Mouse (Mus musculus) lung, embryonic 15.5 days (tissue): Measurements from ENCODE around the gene Art5. TPM values are rescaled to one million over a fixed set of nuclear protein-coding genes. Genes with fewer than 3 reads are reported as not detected.

Source experiments
- ATAC-seq: fragments of 200-750 bp; cut with Nextera tagmentation; 2 replicates; pipeline ENCODE4 v1.8.0; 2017; ENCODE audit warnings: moderate number of reproducible peaks, borderline replicate concordance; ENCODE audit not compliant: low FRiP score, low TSS enrichment; ENCODE audit errors: extremely low read depth
- H3K27ac ChIP-seq: fragments of 300-500 bp; sonication (generic); 2 replicates; pipeline ENCODE4 v1.5.1; 2015; ENCODE audit warnings: moderate library complexity, mild to moderate bottlenecking, inconsistent platforms
- H3K27me3 ChIP-seq: fragments of 300-500 bp; sonication (generic); 2 replicates; pipeline ENCODE4 v1.6.1; 2015; ENCODE audit warnings: inconsistent platforms
- H3K36me3 ChIP-seq: fragments of 300-500 bp; sonication (generic); 2 replicates; pipeline ENCODE4 v1.6.1; 2015; ENCODE audit warnings: inconsistent platforms
- H3K4me1 ChIP-seq: fragments of 300-500 bp; sonication (generic); 2 replicates; pipeline ENCODE4 v1.6.1; 2015; ENCODE audit warnings: inconsistent platforms
- H3K4me2 ChIP-seq: fragments of 300-500 bp; sonication (generic); 2 replicates; pipeline ENCODE4 v1.6.1; 2015; ENCODE audit warnings: inconsistent platforms, mild to moderate bottlenecking, moderate library complexity
- H3K4me3 ChIP-seq: fragments of 300-500 bp; sonication (generic); 2 replicates; pipeline ENCODE4 v1.5.1; 2015; ENCODE audit warnings: mild to moderate bottlenecking, inconsistent platforms
- H3K9ac ChIP-seq: fragments of 300-500 bp; sonication (generic); 2 replicates; pipeline ENCODE4 v1.6.1; 2015; ENCODE audit warnings: inconsistent platforms
- H3K9me3 ChIP-seq: fragments of 300-500 bp; sonication (generic); 2 replicates; pipeline ENCODE4 v1.6.1; 2016; ENCODE audit warnings: inconsistent platforms
- WGBS: fragments of 180-500 bp; shearing (Covaris S2); methylation state at CpG from one replicate; pipeline ENCODE4 v1.1.7; 2015; 5-methylcytosine and 5-hydroxymethylcytosine counted together
- polyA plus RNA-seq: library from polyadenylated mRNA; unstranded; fragments of >200 nt; fragmentation: Nextera tagmentation; extraction: Ambion mirVana; gene quantifications from 2 replicates; pipeline ENCODE4 v1.2.1, GENCODE M21; 2015

The Art5 gene
- polyA plus RNA-seq: 1.4 and 1.5 TPM in 2 replicates

DNA sequence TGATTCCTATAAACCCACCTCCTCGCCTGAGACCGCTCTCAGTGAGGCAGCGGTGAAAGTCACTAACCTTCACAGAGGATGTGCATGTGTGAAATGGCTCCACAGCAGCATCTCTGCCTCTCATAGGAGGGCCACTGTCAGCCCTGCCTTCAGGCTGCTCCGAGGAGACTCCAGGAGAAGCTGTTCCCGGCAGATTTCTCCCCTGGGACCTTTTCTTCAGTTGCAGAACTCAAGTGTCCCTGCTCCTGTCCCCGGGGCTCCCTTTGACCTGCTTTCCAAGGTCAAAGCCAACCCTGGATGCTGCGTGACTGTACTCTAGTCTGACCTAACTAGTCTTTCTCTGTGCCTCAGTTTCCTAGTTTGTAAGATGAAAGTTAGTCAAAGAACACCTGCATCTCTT, at the start of gene Art5:
Gene Art5 (minus strand): TSS at position 319 of the 400 bp plus-strand sequence.
- no peak for ATAC-seq
- H3K4me1 ChIP-seq: peaks cover 9% of the 10 kb centered on the region
- no peak within 1 kb of the TSS for H3K4me2 ChIP-seq
- no peaks in the 10 kb centered on the region for H3K9me3 ChIP-seq
- WGBS: 69% methylated on average over 7 of the region's 7 CpGs
- H3K9ac ChIP-seq: no peak within 1 kb of the TSS
- H3K27me3 ChIP-seq: no peaks in the 10 kb centered on the region
- no peak within 1 kb of the TSS for H3K4me3 ChIP-seq
- no peak within 1 kb of the TSS for H3K27ac ChIP-seq
- H3K36me3 ChIP-seq: no peaks in the 10 kb centered on the region

DNA sequence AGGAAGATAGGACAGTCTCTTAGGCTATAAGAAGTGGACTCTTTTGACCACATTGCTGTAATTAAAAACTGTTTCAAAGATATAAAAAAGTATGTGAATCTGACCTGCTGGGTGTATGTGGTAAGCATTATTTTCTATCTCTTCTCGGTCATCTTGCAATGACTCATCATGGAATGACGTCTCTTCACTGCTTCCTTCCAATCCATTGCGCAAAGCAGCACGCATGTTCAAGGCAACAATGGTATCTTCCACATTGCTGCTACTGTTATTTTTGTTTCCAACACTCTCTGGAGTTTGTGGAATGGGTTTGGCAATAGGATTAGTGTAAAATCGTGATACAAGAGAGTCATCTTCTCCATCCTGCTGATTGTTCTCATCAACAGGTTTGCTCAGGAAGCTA, 44.4 kb upstream of the Art5 start:
- no peak overlapping the region for H3K4me2 ChIP-seq
- ATAC-seq: no peak
- H3K9ac ChIP-seq: no peak overlapping the region
- H3K27me3 ChIP-seq: no peaks in the 10 kb centered on the region
- no peak overlapping the region for H3K27ac ChIP-seq
- WGBS: 88% methylated on average over 5 of the region's 5 CpGs
- no peaks in the 10 kb centered on the region for H3K4me1 ChIP-seq
- peaks cover 62% of the 10 kb centered on the region for H3K36me3 ChIP-seq
- no peaks in the 10 kb centered on the region for H3K9me3 ChIP-seq
- no peak overlapping the region for H3K4me3 ChIP-seq

DNA sequence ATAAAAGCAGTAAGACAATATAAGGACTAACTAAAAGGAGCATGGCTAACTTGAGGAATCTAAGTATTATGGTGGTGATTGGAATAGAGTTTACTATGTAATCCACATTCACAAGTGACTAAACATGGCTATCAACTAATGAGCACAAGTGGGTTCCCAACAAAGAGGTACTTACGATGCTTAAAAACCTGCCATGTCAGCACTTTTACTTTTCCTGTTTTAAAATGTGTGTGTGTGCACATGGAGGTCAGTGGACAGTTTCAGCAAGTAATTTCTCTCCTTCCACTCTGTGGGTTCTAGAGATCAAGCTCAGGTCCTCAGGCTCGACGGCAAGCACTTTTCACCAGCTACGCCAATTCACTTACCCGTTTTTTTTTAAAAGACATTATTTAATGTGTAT, 28.6 kb upstream of the Art5 start:
- Histone ChIP-seq H3K36me3 (peaks cover 73% of the 10 kb centered on the region), H3K4me1 (no peaks in the 10 kb centered on the region), H3K4me2 (no peak overlapping the region), H3K27me3 (no peaks in the 10 kb centered on the region), H3K9ac (no peak overlapping the region), H3K9me3 (no peaks in the 10 kb centered on the region), H3K27ac (no peak overlapping the region), H3K4me3 (no peak overlapping the region)
- over 99% methylated on average over 5 of the region's 5 CpGs for WGBS
- ATAC-seq: no peak

DNA sequence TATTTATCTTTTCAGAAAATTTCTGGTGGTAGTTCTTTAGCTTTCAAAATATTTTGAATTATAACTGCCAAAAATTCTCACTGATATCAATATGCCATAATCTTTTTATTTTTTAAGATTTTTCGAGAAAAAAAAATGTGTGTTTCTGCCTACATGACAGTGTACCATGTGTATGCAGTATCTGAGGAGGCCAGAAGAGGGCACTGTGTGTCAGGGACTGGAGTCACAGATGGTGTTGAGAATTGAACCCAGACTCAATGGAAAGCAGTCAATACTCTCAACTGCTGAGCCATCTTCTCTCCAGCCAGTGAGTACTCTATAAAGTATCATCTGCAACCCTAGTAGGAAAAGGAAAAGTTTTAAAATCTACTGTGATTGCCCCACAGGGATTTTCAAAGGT, 28.2 kb upstream of the Art5 start:
- 89% methylated on average over 1 of the region's 1 CpGs for WGBS
- no peaks in the 10 kb centered on the region for H3K4me1 ChIP-seq
- no peak overlapping the region for H3K27ac ChIP-seq
- H3K9me3 ChIP-seq: no peaks in the 10 kb centered on the region
- no peak overlapping the region for H3K4me2 ChIP-seq
- ATAC-seq: no peak
- H3K36me3 ChIP-seq: peaks cover 75% of the 10 kb centered on the region
- no peak overlapping the region for H3K4me3 ChIP-seq
- no peak overlapping the region for H3K9ac ChIP-seq
- no peaks in the 10 kb centered on the region for H3K27me3 ChIP-seq

DNA sequence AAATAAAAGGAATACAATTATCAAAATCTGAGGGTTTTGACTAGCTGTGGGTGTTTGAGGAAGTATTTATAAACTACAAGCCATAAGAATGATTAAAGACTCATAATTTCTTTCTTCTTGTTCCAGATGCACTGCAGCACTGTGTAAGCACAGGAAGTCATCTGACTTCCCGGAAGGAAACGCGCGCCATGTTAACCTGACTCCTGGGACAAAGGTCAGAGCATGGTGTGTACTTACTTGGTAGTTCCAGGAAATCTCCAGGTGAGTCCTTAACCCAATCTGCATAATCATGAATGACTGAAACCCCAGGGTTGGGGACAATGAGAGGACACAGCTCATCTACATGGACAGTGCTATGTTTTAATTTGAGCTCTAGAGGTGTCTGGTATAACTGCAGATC, 23.1 kb upstream of the Art5 start:
- Histone ChIP-seq H3K27ac (no peak overlapping the region), H3K9me3 (no peaks in the 10 kb centered on the region), H3K4me2 (no peak overlapping the region), H3K4me3 (no peak overlapping the region), H3K36me3 (peaks cover 83% of the 10 kb centered on the region), H3K9ac (no peak overlapping the region), H3K4me1 (no peaks in the 10 kb centered on the region), H3K27me3 (no peaks in the 10 kb centered on the region)
- 54% methylated on average over 4 of the region's 4 CpGs for WGBS
- no peak for ATAC-seq

DNA sequence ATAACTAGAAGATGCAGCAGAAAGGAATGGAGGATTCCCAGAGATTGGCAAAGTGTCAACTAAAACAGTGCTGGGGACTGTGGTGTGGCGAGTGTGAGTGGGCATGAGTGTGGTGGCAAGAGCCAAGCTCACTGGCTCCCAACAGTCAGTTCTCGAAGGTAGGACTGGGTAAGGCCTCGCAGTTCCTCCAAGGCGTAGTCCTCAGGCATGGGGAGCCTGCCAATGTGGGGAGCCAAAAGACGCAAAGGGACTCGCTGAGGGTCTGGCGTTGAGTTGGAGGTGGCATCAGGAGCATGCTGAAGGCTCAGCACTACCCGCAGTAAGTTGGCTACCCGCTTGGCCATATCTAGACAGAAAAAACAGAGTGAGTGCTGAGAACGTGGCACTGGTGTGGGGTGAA, 11.0 kb upstream of the Art5 start:
- no peak overlapping the region for H3K9ac ChIP-seq
- H3K4me3 ChIP-seq: no peak overlapping the region
- H3K36me3 ChIP-seq: peaks cover 69% of the 10 kb centered on the region
- H3K4me1 ChIP-seq: no peaks in the 10 kb centered on the region
- 93% methylated on average over 10 of the region's 10 CpGs for WGBS
- H3K9me3 ChIP-seq: no peaks in the 10 kb centered on the region
- H3K27me3 ChIP-seq: no peaks in the 10 kb centered on the region
- no peak overlapping the region for H3K4me2 ChIP-seq
- no peak for ATAC-seq
- no peak overlapping the region for H3K27ac ChIP-seq

DNA sequence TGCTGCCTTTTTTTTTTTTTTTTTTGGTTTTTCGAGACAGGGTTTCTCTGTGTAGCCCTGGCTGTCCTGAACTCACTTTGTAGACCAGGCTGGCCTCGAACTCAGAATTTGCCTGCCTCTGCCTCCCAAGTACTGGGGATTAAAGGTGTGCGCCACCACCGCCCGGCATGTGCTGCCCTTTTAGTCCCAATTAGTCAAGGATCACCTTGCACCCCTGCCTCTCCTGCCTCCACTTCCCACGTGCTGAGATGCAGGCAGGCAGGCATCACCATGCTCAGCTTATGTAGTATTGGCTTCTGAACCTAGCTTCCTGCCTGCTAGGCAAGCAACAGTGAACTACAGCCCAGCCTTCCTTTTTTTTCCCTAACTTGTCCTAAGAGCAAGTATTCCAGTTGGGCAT, 8.1 kb upstream of the Art5 start:
- Histone ChIP-seq H3K27me3 (no peaks in the 10 kb centered on the region), H3K36me3 (peaks cover 39% of the 10 kb centered on the region), H3K4me1 (no peaks in the 10 kb centered on the region), H3K4me3 (no peak overlapping the region), H3K9me3 (no peaks in the 10 kb centered on the region), H3K27ac (no peak overlapping the region), H3K9ac (no peak overlapping the region), H3K4me2 (no peak overlapping the region)
- no peak for ATAC-seq
- 63% methylated on average over 6 of the region's 6 CpGs for WGBS

DNA sequence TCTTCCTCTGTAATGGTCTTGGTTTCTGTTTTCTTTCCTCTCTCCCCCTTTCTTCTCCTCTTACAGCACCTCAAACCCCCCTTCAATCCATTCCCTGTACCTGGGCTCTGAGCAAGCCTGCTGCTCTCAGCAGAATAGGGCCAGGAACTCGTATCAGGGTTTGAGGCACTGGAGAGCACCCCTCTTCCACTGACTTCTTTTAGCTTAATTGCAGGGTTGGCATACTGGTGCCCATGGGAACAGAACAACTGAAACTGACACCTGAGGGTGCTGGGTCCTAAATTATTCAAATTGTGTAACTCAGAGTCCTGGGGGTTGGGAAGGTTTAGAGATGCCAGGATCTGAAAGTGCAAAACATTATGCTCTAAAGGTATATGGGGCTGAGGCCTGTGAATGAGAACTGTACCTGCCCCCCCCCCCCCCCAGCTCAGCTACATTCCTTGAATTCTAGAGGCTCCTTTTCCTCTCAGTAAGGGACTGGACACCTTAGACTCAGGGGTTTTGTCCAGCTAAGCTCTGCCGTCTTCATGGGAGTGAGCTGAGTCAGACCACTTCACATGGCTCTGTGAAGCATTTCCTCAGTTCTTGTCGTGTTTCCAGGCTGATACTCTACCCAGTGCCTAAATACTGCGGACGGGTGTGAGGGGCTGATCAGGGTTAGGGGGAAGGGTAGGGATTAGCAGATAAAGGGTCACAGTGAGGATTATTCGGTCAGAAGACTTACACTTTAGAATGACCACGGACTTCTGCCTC, 7.5 kb upstream of the Art5 start, which contains the start of gene Chrna10:
Gene Chrna10 (minus strand): TSS at position 250 of the 753 bp plus-strand sequence.
- 31% methylated on average over 7 of the region's 7 CpGs for WGBS
- Histone ChIP-seq H3K4me1 (no peaks in the 10 kb centered on the region), H3K4me3 (no peak within 1 kb of the TSS), H3K9ac (no peak within 1 kb of the TSS), H3K9me3 (no peaks in the 10 kb centered on the region), H3K27ac (no peak within 1 kb of the TSS), H3K27me3 (no peaks in the 10 kb centered on the region), H3K4me2 (no peak within 1 kb of the TSS), H3K36me3 (peaks cover 34% of the 10 kb centered on the region)
- no peak for ATAC-seq

DNA sequence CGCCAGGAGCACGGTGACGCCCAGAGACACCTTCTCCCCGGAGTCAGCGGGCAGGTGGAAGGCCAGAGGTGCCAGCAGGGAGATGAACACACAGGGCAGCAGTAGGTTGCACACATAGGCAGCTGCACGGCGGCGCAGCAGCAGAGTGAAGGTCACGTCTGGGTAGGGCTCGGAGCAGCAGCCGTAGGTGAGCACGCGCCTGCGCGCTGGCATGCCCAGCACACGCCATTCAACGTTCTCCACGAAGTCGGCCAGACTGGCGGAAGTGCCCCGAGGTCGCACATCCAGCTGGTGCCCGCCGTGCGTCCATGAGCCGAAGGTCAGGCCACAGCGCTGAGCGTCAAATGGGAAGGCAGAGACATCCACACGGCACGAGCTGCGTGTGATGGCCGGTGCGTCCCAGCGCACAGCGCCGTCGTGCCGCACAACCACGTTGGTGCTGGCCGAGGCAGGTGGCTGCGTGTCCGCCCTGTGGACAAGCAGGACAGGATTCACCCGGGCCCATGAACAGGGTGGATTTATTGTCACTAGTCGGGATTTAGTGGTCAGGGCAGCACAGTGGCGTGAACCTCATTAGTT, 4.0 kb upstream of the Art5 start:
- Histone ChIP-seq H3K4me3 (no peak overlapping the region), H3K27me3 (no peaks in the 10 kb centered on the region), H3K9me3 (no peaks in the 10 kb centered on the region), H3K4me2 (no peak overlapping the region), H3K9ac (no peak overlapping the region), H3K4me1 (no peaks in the 10 kb centered on the region), H3K27ac (no peak overlapping the region), H3K36me3 (no peaks in the 10 kb centered on the region; the same call in 1 of the 2 replicates)
- 65% methylated on average over 45 of the region's 45 CpGs for WGBS
- no peak for ATAC-seq

DNA sequence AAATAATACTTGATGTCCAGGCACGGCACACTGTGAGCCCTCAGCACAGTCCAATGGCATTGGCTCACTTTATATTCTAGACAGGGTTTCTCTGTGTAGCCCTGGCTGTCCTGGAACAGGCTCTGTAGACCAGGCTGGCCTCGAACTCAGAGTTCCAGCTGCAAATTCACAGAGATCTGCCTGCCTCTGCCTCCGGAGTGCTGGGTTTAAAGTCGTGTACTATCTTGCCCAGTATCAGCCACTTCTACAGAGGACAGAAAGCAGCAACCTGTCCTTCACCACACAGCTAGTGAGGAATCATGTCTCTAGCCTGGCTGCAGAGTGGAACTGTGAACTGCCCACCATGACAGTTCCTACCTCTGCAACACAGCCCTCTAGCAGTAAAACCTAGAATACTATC, 457 bp upstream of the Art5 start:
- no peaks in the 10 kb centered on the region for H3K9me3 ChIP-seq
- H3K27me3 ChIP-seq: no peaks in the 10 kb centered on the region
- WGBS: 78% methylated on average over 4 of the region's 4 CpGs
- H3K4me3 ChIP-seq: no peak overlapping the region
- H3K9ac ChIP-seq: no peak overlapping the region
- ATAC-seq: no peak
- H3K4me1 ChIP-seq: peaks cover 9% of the 10 kb centered on the region
- no peaks in the 10 kb centered on the region for H3K36me3 ChIP-seq
- no peak overlapping the region for H3K4me2 ChIP-seq
- no peak overlapping the region for H3K27ac ChIP-seq

DNA sequence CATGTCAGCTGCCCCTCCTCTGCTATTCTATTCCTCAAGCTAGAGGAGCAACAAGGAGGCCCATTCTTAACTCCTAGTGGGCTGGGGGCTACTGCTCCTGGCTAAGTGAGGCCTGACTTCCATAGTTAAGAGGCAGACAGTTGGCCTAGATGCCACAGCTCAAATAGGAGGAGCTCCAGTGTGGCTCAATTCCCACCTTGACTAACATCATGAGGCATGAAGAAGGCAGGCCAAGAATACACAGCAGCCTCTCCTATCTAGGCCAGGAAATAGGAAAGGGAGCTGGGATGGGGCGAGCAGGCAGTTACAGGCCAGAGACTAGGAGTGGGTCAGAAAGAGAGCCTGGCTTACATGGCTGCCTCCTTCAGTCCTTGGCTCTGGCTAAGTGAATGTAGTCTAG, 1.1 kb downstream of the Art5 start:
- H3K4me3 ChIP-seq: no peak overlapping the region
- H3K9ac ChIP-seq: no peak overlapping the region
- H3K9me3 ChIP-seq: no peaks in the 10 kb centered on the region
- peaks cover 9% of the 10 kb centered on the region for H3K4me1 ChIP-seq
- no peak overlapping the region for H3K4me2 ChIP-seq
- WGBS: 83% methylated on average over 1 of the region's 1 CpGs
- no peak for ATAC-seq
- no peaks in the 10 kb centered on the region for H3K36me3 ChIP-seq
- no peaks in the 10 kb centered on the region for H3K27me3 ChIP-seq
- no peak overlapping the region for H3K27ac ChIP-seq

DNA sequence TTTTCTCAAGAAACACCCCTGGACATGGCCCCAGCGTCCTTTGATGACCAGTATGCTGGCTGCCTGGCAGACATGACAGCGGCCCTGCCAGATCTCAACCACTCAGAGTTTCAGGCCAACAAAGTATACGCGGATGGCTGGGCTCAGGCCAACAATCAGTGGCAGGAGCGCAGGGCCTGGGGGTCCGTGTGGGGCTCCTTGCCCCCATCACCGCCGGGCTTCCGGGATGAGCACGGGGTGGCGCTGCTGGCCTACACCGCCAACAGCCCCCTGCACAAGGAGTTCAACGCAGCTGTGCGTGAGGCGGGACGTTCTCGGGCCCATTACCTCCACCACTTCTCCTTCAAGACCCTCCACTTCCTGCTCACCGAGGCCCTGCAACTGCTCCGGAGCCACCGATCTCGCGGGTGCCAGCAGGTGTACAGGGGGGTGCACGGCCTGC, 2.6 kb downstream of the Art5 start:
- Histone ChIP-seq H3K36me3 (no peaks in the 10 kb centered on the region), H3K4me2 (peak overlapping the region; percentile 72), H3K9ac (peak overlapping the region; percentile 23; the same call in 1 of the 2 replicates), H3K27me3 (no peaks in the 10 kb centered on the region), H3K4me3 (peak overlapping the region; percentile 30), H3K27ac (no peak overlapping the region), H3K4me1 (peaks cover 9% of the 10 kb centered on the region), H3K9me3 (no peaks in the 10 kb centered on the region)
- 11% methylated on average over 23 of the region's 23 CpGs for WGBS
- ATAC-seq: peak; percentile 29; the same call in 1 of the 2 replicates
